Mouse (Mus musculus) common myeloid progenitor, adult 5-6 weeks (primary cell): ENCODE measurements around the gene Rfx5. TPM values are rescaled to one million over a fixed set of nuclear protein-coding genes. Genes with fewer than 3 reads are reported as not detected.
"Not testable (repeated sequence)": the region's sequence is repeated elsewhere in the genome, so short reads cannot be mapped to it uniquely, and the experiment has no call there.

Experiments
- ATAC-seq: replicated peaks from 2 replicates; pipeline ENCODE4 v1.8.0; 2016; ENCODE audit warnings: low read depth, mild to moderate bottlenecking, moderate TSS enrichment, inconsistent platforms; ENCODE audit not compliant: poor library complexity, severe bottlenecking
- total RNA-seq: library from RNA; stranded (forward); fragments of 200-1000, 187-1606 nt; gene quantifications from 2 replicates; pipeline ENCODE4 v1.2.3, GENCODE M21; 2017

Rfx5 gene
- total RNA-seq, result 24.3 and 27.3 TPM in 2 replicates

DNA sequence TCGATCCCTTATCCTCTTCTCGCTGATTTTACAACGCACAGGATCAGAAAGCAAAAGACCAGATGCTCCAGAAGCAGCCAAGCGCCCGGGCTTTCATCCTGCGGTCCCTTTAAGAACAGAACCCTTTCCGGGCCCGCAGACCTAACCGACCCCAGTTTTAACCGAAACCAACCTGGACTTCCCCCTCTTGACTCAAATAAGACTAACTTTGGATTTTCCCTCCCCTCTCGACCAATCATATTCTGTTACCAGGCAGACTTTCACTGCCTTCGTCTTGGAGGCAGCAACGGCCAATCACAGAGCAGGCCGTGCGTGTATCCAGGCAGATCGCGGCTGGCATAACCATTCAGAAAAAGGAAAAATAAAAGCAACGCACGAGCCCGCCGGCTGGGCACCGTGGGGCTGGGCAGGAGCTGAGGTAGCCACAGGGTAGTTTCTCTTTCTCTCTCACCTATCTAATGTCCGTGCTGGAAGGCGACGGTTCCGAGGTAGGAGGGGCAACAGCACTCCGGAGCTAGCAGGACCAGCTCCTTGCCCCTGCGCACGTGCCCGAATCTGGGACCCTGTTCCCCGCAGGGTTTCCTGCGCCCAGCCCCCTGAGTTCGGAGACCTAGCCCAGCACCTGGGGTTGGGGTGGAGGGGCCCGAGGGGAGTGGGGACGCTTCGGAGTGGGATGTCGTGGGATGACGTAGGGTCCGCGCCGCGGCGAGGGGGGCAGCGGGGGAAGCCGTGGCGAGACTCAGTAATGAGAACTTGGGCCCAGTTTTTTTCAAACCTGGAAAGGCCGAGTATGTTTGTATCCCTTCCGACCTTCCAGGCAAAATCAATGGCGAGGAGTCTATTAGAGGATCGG lies at the start of gene Rfx5:
TSS of gene Rfx5 (plus strand) at position 312 of the 853 bp plus-strand sequence.
- peak; percentile 93 for ATAC-seq

DNA sequence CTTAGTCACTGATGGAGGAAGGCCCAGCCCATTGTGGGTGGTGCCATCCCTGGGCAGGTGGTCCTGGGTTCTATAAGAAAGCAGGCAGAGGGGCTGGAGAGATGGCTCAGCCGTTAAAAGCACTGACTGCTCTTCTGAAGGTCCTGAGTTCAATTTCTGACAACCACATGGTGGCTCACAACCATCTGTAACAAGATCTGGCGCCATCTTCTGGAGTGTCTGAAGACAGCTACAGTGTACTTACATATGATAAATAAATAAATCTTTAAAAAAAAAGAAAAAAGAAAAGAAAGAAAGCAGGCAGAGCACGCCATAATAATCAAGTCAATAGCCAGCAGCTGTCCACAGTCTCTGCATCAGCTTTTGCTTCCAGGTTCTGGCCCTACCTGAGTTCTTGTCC lies 49.1 kb upstream of the Rfx5 start:
- not testable (repeated sequence) for ATAC-seq

DNA sequence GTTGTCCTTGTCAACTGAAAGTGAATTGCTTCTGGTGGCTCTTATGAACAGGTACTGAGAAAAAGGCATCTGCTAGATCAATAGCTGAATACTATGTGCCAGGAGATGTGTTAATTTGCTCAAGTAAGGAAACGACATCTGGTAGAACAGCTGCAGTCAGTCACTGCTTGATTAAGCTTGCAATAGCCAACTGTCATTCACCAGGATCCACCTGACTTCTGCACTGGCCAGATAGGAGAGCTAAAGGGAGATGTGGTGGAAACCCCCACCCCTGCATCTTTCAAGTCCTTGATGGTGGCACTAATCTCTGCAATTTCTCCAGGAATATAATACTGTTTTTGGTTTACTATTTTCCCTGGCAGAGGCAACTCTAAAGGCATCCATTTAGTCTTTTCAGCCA lies 47.4 kb upstream of the Rfx5 start:
- peak; percentile 55; the same call in 1 of the 2 replicates for ATAC-seq

DNA sequence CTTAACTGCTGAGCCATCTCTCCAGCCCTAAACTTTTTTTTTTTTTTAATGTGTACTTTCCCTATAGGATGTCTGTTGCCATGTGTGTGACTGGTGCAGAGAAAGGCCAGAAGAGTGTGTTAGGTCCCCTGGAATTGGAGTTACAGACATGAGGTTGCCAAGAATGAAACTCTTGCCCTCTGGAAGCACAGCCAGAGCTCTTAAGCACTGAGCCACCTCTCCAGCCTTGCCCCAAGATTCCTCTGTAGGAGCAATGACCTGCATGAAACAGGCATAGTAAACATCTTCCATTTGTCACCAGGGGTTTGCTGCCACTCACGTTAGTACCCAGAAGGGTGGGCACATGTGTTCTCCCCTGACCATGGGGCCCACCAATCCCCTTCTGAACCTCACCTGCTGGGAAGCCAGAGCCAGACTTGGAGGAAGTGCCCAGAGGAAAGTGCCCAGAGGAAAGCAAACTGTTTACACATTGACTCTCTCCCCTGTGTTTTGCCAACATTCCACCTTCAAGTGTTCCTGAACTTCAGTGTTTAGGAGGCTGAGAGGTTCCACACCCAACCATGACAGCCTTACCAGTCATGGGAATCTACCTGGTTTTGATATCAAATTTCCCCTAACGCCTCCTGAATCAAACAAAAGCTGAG lies 42.7 kb upstream of the Rfx5 start:
- no peak for ATAC-seq

DNA sequence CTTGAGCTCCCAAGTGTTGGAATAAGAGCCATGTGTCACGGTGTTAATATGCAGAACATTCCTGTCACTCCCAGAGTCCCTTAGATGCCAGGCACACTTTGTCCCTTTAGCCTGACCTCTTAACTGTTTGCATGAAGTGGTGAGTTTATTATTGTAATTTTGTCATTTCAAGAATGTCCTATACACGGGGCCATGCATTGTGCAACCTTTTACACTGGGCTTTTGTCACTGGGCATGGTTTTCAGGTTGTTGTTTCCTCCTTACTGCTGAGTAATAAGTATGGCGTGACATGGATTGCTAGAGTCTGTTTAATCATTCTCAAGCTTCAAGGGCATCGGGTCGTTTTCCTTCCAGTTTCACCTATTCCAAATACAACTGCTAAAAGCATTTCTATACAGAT lies 40.1 kb upstream of the Rfx5 start:
- no peak for ATAC-seq

DNA sequence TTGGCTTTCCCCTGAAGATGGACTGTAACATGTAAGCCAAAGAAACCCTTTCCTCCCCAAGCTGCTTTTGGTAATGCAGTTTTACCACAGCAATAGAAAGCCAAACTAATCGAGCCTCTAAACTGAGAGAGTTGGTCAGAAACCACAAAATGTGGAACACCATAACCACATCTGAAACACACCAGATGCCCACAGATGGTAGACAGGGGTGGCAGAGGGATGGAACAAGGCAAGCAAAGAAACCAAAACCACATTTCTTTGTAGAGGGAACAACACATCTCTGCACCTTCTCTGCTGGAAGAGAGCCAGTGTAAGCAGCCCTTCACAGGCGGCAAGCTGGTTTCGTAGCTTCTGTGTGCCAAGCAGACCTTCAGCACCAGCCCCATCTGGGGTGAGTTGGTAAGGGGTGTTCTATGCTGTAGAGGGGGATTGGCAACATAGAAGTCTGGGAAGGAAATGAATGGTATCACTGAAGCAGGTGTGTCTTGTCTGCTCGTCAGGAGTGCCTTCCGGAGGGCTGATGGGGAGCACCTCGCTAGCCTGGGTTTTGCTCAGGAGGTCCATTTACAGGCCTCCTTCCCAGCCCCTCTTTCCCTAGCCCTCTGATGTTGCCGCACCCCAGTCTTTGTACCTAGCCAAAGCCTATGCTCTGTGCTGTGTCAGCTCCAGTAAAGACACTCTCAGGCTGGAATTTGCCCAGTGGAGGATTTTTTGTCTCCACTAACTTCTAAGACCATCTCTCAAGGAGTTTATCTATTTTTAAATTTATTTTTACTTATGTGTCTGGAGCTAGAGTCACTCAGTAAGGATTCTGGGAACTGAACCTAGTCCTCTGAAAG lies 37.8 kb upstream of the Rfx5 start:
- peak; percentile 94 for ATAC-seq

DNA sequence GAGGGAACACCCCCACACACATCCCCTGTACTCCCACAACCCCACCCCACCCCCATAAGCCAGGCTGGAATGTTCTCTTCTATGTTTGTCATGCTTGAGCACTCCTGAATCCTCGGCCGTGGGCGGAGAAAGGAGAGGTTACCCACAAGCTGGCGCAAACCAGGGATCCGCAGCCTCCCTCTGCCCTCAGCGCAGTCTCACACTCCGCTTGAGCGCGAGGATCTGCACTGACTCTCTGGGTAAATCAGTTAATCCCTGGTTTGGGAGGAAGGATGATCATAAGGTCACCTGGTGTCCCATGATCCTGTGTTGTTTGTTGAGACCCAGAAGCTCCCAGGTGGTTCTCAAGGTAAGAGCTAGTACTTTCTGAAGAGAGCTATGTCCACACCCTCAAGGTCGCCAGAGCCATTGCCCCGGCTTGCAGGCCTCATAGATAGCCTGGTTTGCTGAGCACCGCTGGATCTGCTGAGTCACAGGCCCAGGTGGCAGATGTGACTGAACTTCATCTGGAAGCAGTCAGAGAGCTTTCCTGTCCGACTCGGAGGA lies 36.0 kb upstream of the Rfx5 start:
- peak; percentile 35; the same call in 1 of the 2 replicates for ATAC-seq

DNA sequence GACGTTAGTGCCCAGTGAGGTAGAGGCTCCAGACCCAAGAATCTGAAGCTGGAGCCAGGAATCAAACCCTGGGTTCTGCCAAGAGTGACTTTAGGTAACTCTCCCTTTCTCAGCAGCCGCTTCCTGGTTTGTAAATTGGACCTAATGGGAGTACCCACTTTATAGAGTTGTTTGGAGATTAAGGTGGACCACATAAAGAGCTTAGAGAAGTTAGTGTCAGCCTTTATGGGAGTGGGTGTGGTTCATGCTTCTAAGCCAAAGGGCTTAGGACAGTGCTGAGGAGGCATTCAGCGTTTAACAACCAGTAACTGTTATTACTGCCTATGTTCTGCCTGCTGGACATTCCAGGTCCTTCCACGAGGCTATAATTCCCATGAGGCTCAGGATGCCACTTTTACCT lies 35.0 kb upstream of the Rfx5 start:
- ATAC-seq, result no peak

DNA sequence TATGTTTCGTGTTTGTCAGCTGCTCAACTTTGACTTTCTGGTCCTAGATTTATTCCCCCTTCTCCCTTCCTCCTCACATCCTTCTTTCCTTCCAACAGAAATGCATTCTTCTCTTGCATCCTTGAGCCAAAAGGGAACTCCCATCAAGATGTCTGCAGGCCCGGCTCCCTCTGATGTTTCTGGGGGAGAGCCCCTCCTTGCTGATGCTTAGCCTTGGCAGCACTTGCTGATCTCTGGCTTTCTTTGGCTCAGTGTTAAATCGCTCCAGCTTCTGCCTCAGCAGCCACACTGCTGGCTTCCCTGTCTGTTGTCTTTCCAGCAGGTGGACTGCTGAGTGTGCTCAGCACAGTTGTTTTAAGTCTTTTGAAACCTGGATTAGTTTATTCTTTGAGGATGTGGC lies 32.8 kb upstream of the Rfx5 start:
- ATAC-seq, result no peak

DNA sequence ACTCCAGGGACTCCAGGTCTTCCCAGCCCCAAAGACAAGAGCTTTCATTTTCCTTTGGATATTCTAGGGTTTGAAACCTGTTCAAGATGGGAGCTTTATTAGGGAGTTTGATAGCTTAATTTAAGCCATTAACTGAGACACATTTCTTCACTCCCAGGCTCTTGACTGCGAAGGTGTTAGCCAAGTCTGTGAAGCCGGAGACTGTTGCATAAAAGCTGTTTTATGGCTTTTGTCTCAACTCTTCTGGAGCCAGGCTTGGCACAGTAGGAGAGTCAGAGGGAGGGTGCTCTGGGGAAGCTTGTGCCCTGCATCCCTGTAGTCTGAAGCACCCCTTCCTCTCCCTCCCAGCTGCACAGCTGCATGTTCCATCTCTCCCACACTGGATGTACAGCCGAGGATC lies 31.5 kb upstream of the Rfx5 start:
- ATAC-seq, result no peak

DNA sequence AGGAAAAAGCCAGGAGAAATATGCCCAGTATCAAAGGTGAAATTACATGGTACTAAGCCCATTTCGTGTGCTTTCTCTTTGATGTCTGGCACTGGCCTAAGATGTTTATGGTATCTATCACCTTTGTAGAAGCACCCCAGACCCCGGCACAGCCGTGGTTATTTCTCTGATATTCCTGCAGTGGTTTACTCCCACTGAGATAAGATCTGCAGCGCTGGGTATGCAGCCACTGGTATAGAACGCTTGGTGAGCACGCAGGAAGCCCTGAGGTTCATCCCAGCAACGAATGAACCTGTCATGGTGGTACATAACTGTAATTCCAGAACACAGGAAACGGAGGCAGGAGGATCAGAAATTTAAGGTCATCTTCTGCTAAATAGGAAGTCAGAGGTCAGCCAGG lies 29.2 kb upstream of the Rfx5 start:
- ATAC-seq, result no peak

DNA sequence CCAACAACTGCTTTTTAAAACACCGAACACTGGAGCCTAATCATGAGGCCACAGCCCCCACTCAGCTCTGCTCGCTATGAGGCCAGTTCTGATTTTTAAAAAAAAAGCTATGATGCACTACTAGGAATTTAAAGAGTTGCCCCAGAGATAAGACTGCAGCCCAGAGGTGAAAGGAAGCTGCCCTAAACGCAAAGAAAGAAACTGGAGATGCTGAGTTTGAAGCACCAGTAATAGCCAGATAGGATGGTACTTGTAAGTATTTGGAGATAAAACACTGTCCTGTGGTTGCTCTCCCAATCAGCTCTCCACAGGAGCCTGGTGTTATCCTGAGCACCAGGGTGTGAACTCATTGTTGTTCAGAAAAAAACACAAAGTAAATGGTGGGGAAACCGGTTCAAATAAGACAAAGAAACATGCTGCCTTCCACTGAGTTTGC lies 27.6 kb upstream of the Rfx5 start:
- ATAC-seq, result peak; percentile 89

DNA sequence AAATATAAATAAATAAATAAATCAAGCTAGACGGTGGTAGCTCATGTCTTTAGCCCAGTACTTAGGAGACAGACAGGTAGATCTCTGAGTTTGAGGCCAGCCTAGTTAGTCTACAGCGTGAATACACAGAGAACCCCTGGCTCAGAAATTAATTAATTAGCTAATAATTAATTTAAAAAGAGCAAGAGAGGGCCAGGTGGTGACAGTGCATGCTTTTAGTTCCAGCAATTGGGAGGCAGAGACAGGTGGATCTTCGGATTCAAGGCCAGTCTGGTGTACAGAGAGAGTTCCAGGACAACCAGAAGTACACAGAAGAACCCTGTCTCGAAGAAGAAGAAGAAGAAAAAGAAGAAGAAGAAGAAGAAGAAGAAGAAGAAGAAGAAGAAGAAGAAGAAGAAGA lies 24.9 kb upstream of the Rfx5 start:
- ATAC-seq, result not testable (repeated sequence)

DNA sequence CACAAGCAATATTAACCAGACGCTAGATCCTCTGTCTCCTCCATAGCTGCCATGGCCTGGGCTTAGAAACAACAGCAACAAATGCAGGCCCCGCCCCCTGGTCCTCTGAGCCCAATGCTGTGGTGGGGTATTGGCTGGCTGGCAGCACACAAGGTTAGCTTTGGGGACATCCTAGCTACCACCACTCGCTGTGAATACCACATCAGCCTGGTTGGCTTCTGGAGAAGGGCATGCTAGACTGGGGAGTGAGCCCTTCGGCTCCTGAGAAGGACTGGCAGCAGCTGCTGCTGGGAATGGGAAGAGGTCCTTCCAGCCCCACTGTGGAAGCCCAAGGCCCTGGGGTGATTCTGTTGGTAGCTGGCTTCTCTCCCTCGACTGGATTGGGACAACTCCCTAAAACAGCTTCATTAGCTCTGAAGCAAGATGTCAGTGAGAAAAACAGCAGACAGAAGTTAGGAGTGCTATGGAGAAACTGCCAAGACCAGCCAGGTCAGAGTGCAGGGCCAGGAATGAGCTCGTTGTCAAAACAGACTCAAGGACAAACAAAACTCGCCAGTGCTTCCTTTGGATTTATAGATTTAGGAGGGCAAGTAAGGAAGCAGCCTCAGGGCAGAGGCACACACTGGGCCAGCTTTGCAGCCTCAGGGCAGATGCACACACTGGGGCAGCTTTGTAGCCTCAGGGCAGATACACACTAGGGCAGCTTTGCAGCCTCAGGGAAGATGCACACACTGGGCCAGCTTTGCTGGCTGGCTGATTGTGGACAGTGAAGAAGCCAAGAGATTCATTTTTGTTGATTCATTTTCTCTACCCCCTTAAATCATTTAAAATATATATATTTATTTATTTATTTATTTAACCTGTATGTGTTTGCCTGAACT lies 23.2 kb upstream of the Rfx5 start:
- ATAC-seq, result not testable (repeated sequence)

DNA sequence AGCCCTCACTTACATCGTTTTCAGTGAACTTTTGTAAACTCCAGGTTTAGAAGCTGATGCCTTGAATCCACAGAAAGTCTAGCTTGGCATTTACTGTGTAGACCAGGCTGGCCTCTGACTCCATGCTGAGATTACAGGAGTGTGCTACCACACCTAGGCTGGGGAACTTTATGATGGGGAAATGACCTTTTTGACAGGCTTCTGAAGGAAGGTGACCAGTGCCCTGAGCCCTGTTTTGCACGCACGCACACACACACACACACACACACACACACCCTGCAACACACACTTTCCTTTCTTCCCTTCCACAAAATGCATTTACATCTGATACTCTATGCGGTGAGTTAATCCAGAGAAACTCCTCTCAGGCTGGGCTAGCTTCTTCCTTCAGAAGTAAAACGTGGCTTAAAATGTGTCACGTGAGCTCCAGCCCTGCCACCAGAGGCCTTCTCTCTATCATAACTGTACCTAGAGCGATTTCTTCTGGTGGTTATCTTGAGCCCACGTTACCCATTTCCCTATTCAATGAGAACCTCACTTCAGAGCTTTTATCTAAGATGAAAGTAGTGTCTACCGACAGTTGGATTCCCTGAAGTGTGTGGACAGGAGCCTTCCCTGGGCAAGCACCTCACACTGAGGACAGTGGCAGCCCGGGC lies 22.3 kb upstream of the Rfx5 start:
- 0 out of 2 replicates have a peak, but pooled peaks have one; percentile 9 for ATAC-seq

DNA sequence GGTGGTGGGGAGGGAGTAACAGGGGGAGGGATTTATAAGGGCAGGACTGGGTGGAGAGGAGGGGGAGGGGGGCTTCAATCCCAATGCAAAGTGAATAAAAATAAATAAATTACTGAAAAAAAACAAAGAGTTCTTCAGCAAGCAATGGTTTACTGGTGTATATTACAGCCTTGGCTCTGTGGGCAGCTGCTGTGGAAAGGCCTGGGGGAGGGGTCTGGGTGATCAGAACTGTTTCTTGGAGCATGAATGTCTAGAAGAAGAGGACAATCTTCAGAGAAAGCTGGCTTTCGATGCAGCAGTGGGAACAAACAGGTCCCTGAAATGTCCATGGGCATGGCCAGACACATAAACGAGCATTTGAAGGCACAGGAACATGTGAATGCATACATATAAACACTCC lies 21.6 kb upstream of the Rfx5 start:
- ATAC-seq, result not testable (repeated sequence)

DNA sequence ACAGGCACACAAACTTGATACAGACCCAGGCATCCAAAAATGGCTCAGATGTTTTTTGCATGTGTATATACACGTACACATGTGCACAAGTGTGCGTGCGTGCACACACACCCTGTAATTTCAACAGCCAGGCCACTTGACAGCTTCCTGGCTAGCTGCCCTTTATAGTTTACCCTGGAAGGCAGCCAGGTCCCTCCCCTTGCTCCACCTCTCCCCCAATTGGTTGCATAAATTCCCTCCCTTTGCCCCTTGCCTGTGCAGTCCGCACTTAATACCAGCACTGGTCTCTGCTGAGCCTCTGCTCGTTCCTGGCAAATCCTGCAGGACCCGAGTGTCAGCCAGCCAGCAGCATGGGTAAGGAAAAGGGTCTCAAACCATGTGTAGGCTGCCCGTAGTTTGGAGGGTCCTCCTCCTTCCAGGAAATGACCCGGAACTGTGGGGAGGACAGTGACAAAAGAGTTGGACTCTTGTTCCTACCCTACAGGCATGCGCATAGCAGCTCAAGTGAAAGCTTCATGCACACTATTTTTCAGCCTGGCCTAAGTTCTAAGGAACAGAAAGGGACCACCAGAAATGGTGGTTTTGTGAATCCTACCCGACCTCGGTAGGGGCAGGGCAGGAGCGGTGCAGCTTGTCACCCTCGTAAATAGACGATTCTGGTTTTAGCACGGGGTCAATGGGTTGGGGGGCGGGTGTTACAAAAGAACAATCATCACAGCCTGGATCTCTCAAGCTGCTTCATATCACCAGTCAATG lies 20.9 kb upstream of the Rfx5 start, which contains the start of gene Selenbp1:
TSS of gene Selenbp1 (plus strand) at position 248 of the 756 bp plus-strand sequence.
- ATAC-seq, result peak; percentile 81

DNA sequence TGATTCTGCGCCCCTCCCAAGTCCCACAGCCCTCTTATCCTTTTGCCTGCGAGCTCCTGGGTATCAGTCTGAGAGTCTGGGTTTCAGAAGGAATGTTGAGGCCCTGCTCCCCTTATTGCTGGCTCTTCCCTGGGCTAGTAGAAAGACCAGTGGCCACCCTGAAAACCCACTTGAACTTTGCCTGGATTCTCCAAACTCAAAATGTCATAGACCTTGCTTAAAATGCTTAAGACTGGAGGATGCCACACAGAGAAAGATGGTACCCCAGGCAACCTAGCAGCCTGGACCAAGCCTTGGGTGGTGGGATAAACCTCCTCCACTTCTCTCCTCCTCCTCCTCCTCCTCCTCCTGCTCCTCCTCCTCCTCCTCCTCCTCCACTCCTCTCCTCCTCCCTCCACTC lies 20.3 kb upstream of the Rfx5 start:
- not testable (repeated sequence) for ATAC-seq
